Mouse (Mus musculus) retina, embryonic 14.5 days (tissue): ENCODE data around the gene Chrne.
A peak's percentile ranks its signal among the peaks of the same experiment; 100 is the strongest.

ENCODE experiments used
- DNase-seq: peaks from one replicate; pipeline ENCODE4 v3.0.0-alpha.2; 2015; ENCODE audit warnings: low spot score

Gene Chrne

DNA sequence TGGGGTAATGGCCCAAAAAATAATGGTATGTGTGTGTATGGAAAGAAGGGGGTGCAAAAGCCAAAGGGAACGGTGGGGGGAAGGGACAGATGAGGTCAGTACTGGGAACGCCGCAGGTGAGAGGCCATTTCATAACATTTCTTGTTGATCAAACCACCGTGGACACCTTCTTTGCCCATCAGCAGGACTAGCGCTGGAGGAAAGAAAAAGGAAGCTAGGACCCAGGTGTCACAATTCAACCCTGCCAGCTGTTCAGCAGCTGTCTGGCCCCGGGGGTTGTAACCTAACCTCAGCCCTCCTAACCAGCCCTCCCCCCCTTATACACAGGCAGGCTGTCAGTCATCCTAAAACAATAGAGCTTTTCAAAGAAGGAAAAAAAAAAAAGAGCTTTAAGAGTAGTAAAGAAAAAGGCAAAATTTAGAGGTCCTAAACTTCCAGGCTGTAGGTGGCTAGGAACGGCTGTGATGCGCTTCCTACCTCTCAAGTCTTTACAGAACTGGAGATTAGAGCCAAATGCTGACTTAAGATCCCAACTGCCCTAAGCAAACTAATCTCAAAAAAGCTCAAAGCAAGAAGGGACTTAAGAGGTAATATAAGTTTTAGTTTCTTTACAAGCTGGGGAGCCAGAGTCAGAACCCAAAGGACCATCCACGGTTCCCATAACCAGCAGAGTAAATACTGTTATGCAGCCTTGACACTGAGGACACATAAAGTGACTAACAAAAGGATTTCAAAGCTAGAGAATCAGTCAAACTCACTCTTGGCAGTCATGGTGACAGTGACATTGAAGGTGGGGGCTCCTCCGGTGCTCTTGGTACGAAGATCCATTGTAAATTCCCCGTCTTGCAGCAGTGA lies 33.2 kb upstream of the Chrne start:
- no peak for DNase-seq

DNA sequence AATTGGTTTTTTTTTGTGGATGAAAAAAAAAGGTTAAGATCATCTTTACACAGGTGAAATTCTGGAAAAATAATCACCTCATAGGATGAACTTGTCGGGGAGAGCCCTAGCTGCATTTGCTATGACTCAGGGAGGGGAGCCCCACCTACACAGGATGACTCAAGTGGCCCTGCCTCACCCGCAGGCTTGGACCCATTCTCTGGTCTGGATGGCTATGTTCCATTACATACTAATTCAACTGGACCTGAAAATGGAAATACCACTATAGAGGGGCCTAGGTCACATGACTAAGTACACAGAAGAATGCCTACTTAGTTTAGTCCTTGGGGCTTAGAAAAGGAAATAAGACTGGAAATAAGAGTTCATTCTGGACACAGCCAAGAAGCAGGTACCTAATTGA lies 32.4 kb upstream of the Chrne start:
- DNase-seq = no peak

DNA sequence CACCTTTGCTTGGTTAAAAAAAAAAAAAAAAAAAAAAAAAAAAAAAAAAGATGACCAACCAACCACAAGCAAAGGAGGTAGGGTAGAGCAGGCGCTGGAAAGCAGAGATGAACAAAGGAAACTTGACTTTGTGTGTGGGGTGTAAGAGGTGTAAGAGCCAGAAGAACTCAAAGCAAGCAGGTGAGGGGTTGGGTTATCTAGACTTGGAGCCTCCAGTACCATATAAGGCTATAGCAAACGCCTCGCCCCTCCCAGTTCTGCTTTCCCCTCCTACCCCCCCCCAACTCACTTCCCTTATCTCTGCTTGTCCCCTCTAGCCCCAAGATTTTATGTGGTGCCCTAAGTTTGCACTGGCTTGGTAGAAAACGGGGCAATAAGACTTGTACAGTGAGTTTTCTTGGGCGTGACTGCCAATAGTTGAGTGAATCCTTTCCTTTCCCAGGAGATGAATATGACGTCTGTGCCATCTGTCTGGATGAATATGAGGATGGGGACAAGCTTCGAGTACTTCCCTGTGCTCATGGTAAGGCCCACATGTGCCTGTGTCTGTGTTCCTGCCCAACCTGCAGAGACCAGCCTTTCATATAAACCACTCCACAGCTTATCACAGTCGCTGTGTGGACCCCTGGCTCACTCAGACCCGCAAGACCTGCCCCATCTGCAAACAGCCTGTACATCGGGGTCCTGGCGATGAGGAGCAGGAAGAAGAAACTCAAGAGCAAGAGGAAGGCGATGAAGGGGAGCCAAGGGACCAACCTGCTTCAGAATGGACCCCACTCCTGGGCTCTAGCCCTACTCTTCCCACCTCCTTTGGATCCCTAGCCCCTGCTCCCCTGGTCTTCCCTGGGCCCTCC lies 31.5 kb upstream of the Chrne start:
- DNase-seq = no peak

DNA sequence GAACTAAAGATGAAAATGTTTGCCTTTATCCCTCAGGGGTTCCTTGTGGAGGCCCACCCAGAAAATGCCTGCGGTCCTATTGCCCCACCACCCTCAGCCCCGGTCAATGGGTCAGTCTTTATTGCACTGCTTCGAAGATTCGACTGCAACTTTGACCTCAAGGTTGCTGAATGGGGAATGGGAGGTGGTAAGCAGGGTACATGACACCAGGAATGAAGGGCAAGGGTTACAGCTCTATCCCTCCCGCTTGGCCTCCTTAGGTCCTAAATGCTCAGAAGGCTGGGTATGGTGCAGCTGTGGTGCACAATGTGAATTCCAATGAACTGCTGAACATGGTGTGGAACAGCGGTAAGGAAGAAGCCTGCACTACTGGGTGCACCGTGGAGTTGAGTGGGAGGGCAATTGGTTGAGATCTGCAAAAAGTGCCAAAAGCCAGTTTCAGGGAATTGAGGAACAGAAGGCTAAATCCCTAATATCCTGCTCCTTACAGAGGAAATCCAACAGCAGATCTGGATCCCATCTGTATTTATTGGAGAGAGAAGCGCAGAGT lies 30.2 kb upstream of the Chrne start:
- DNase-seq = no peak

DNA sequence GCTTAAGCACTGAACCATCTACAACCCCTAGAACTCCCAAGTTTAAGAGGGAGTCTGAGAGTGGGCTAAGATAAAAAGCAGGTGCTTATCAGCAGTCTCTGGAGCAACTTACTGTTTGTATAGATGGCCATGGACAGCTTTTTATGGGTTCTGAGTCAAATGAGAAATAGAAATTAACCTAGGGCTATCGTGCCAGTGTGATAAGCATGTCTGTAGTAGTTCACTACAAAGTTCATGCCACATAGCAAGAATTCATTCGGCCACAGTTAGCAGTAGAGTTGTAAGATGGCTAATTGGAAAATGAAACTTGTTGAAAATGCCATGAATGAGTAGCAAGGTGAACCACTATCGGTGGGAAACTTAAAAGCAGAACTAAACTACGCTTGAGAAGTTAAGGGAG lies 29.5 kb upstream of the Chrne start:
- no peak for DNase-seq

DNA sequence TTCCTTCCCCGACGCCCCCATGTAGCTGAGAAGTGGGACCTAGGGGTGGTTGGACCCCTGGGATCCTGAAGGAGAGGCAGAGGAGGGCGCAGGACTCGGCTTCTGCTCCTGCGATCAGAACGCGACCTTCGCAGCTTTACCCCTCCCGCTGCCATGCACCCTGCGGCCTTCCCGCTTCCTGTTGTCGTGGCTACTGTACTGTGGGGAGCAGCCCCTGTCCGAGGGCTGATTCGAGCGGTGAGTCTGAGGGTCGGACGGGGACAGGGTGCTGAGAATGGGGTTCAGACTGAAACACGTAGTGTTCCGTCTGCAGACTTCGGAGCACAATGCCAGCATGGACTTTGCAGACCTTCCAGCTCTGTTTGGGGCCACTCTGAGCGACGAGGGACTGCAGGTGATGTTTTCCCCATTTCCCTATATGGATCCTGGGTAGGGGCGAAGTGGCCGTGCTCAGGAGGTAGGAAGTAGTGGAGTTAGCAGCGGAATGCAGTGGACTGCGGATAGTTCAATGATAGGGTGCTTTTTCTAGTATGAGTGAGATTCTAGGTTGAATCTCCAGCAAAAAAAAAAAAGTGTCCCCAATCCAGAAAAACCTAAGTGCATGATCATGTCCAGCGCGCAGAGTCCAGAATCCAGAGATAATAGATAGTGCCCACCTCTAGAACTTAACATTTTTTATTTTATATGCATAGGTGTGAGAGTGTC lies 28.9 kb upstream of the Chrne start:
- DNase-seq = no peak

DNA sequence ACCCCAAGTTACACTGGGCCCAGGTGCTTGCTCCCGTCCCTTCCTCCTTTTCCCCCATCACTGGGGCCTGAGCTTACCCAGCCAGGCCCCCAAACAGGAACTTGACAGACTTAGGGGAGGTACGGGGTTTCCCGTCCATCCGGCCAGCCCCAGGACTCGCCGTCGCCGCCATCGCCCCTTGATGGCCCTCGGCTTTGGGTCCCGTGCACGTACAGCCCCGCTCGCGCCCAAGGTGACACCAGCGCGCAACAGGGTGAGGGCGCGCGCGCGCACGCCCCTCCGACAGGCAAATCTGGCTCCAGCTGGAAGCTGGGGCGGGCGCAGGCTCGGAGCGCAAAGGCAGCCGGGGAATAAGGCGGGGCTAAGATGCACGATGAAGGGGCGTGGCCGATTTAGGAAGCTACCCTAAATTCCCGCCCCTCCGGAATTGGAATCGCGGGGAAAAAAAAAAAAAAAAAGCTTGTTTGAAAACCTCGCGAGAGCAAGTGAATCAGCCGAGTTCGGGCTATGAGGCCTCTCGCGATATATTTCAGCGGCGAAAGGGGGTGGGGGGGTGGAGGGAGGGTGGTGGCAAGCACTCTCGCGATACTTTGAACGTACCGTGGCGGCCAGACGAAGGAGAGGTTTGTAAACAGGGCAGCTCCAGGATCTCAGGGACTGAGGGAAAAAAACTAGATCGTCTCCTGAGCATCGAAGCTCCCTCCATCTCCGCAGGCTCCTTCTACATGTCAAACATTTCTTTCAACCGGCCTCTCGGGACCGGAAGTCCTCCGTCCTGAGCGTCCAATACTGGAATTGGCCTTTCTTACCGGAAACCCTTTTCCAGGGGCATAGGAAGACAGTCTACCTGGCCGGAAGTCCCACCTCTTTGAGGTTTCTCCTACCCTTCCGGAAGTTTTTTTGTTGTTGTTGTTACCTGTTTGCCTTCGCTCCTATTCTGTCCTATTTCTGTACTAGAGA lies 28.0 kb upstream of the Chrne start, which contains the start of the genes Rnf167 and Slc25a11:
Gene Rnf167, plus strand, starts transcription at position 545 of the 960 bp plus-strand sequence.
Gene Slc25a11, minus strand, starts transcription at position 789 of the 960 bp plus-strand sequence.
- DNase-seq = peak; percentile 100

DNA sequence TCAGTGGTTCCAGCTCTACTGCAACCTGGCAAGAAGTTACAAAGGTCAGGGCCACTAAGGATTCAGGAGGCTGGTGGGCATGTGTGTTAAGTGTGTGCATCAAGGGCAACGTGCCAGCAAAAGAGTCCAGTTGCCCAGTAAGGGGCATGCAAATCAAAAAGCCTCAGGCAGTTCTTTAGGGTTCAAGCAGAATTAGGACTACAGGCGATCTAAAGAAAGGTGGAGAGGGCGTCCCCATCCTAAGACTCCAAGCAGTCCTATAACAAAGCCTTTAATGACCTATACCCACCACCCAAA lies 27.2 kb upstream of the Chrne start:
- no peak for DNase-seq

DNA sequence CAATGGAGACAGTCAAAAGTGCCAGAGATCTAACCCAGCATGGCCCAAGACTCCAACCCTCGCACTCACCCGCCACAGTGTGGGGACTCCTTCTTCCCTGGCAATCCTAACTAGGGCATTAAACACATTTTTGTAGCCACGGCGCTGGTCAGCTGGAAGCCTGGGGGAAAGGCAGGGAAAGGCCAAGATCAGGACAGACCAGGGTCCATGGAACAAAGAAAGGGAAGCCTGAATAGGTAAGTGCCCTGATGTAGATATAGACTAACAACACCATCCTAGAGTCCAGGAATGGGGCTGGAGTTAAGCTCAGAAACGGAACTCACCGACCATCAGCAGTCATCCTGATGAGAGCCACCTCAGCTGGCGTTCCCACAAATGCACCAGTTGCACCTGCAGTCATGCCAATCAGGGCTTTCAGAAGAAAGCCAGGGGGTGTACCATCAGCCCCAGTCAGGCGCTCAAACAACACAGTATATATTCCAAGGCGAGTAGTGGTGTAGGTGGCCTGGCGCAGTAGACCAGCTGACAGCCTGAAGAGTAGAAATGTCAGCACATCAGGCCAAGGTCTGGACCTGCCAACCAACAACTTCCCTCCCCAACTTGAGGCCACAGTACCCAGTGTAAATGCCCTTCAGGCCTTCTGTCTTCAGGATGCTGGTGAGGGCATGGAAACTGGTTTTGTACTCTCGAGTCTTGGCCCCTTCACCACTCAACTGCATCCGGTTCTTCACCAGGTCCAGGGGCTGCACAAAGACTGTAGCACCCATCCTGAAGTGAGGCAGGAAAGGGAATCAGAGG lies 26.6 kb upstream of the Chrne start:
- DNase-seq = no peak

DNA sequence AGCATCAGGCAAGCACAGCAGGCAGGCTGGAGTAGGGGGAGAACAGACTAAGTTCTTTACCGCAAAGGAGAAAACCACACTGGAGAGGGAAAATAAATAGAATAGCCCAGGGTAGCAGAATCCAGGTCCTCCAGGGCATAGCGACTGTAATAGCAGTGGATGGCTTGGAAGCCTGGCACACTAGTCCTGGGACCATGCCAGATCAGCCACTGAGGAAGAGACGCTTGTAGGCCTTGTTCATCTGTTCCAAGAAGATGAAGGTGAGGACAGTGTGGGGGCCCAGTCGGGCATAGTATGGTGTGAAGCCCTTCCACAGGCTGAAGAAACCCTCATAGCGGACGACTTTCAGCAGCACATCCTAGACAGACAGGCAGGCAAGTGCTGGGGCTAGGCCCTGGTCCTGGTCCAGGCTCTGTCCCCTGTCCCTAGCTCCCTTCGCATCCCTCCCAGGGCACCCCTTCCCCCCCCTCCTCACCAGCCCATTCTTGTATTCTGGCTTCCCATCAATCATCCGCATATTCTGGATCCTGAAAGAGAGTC lies 25.6 kb upstream of the Chrne start:
- DNase-seq = no peak

DNA sequence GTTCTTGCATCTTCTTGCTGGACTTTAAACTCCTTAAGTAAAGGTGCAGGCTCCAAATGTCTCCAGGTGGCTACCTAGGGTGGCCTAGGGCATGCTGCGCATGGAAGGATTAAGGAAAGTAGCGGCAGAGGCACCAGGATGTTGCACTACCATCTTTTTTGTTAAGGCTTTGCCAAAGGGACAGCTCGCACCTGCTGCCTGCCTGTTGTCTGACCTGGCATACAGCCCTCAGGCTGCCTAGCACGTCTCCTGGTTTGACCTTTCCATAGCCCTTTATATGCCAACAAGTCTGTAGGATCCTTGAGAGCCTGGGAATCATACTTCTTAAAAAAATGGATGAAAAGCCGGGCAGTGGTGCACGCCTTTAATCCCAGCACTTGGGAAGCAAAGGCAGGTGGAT lies 24.0 kb upstream of the Chrne start:
- no peak for DNase-seq

DNA sequence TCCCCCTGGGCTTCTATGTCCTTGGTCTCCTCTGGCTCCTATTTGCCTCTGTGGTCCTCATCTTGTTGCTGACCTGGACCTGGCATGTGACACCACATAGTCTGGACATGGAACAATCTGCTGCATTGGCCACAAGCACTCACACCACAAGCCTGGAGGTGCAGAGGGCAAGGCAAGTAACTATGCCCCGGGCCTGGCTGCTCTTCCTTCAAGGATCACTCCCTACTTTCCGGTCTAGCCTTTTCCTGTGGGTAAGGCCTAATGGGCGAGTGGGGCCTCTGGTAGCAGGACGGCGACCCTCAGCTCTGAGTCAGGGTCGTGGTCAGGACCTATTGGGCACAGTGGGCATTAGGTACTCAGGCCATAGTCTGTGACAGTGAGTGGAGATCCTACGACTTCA lies 22.2 kb upstream of the Chrne start:
- DNase-seq = no peak

DNA sequence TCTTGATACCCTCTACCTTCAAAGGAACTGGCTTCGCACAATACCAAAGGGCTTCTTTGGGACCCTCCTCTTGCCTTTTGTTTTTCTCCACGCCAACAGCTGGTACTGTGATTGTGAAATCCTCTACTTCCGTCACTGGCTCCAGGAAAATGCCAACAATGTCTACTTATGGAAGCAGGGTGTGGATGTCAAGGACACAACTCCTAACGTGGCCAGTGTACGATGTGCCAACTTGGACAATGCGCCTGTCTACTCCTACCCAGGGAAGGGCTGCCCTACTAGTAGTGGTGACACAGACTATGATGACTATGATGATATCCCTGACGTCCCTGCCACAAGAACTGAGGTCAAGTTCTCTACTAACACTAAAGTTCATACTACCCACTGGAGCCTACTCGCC lies 21.0 kb upstream of the Chrne start:
- DNase-seq = no peak

DNA sequence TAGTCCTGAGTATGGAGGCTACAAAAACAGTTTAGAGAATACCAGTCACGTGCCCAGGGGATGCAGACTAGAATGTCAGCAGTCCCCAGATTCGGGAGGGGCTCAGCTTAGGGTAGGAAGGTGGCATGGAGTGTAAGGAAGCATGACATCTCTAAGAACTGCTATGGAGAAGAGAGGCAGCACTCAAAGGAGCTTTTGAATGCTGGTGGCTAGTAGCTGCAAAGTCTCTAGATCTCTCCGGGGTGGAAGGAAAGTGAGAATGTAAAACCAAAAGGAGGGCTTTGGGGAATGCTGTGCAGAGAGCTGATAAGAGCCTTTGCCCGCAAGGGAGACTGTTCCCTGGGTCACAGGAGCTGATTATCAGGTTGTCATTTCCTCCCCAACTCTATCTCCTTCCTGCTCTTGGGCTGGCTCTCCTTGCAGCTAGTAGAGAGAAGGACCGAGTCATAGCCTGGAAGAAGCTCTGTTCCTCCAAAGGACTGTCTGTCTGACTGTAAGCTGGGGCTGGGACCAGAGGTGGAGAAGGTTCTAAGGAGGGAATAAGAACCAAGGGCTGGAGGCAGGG lies 19.8 kb upstream of the Chrne start, which contains the start of gene Gp1ba:
Gene Gp1ba, plus strand, starts transcription at position 409 of the 565 bp plus-strand sequence.
- DNase-seq = no peak

DNA sequence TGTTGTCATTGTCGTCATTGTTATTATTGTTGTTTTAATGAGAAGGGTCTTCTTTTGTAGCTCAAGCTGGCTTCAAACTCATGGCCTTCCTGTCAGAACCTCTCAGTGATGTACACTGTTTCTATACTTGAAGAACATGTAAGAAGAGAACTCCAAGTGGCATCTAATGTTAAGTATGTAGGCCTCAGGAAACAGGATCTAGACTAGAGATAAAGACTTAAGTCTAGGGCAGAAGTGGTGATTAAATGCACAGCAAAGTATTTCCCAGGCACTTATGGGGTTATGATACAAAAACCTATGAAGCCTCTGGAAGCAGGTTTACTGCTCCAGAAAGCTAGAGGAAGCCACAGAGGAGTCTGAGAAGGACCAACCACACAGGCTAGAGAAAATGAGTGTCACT lies 19.3 kb upstream of the Chrne start:
- DNase-seq = no peak

DNA sequence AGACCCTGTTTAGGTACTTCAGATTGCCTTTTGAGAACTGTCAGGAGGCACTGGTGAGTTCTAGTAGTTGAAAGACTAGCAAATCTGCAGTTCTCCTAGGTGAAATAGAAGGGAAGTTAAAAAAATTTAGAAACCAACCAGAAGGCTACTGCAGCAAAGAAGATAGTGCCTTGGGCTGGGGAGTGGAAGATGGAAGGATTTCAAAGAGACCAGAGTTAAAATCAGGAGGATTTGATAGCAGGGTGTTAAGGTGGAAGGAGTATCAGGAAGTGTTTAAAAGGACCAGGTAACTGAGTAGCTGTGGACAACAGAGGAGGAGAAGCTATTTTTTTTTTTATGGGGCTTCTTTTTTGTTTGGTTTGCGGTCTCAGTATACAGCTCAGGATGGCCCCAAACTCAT lies 18.7 kb upstream of the Chrne start:
- DNase-seq = no peak

DNA sequence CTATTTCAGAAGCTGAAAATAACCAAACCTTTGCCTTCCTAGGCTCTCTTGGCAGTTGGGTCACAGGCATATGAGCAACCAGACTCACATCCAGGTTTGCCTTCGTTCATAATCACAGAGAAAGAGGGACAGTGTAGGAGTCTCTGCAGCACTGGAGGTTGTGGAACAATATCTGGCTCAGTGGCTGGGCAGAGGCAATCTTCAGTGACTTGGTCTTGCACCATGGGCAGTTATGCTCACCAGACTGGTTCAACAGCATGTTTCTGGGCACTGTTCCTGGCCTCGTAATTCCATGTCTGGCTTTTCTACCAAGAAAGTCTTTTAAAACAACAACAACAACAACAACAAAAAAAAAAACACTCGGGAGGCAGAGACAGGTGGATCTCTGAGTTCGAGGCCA lies 16.6 kb upstream of the Chrne start:
- DNase-seq = no peak

DNA sequence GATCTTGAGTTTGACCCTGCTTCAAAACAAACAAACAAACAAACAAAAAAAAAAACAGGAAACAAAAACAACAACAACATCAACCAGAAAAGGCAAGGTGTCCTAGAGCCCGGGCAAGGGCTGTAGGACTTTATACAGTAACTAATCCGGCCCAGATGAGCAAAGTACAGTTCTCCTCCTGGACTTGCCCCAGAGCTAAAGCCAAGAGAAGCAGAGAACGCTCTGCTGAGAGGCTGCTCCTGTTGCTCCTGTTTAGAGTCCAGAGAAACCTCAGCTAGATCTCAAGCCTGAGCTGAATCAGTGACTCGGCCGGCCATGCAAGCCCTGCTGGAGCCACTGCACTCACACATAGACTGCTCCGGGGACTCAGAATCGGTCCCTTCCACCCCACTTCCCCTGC lies 11.1 kb upstream of the Chrne start:
- no peak for DNase-seq

DNA sequence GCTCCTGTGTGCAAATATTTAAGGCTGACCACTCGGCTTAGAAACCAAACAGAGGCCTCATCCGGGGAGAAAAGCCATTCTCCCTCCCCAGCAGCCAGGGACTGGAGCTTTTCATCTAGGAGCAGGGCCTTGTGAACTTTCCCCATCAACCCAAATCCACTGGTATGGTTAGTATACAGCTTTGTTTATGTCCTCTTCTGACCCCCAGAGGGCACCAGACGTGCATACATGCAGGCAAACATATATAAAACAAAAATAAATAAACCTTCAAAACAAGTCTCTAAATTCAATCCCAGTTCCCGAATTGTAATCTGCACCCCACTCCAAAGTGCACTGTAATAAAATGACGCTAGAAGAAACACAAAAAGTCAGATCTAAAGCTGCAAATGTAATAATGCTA lies 10.5 kb upstream of the Chrne start:
- DNase-seq = peak; percentile 47

DNA sequence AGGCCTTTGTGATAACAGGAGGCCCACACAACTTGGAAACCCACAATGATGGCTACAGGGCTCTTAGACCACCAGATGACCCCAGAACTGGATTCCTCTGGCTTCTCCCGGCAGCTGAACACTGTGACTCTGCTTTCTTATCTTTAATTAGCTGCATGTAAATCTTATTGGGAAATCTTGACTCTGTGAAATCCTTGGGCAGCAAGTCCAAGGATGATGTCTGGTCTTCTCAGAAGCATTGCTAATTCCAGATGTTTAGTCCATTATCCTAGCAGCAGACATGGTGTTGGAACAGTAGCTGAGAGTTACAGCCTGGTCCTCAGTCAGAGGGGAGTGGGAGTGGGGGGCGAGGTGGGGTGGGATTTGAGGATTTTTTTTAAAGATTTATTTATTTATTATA lies 9.4 kb upstream of the Chrne start:
- no peak for DNase-seq
